Mouse (Mus musculus) midbrain, embryonic 14.5 days (tissue): ENCODE measurements around the gene Tnfsf13. TPM values are rescaled to one million over a fixed set of nuclear protein-coding genes. Genes with fewer than 3 reads are reported as not detected.
A peak's percentile ranks its signal among the peaks of the same experiment; 100 is the strongest.

Experiments
- ATAC-seq: fragments of 200-750 bp; cut with Nextera tagmentation; 2 replicates; pipeline ENCODE4 v1.8.0; 2017; ENCODE audit warnings: moderate number of reproducible peaks, moderate library complexity; ENCODE audit not compliant: low FRiP score, low TSS enrichment
- DNase-seq: peaks from one replicate; pipeline ENCODE4 v3.0.0-alpha.2; 2015
- H3K27ac ChIP-seq: fragments of 300-500 bp; sonication (generic); replicated peaks from 2 replicates; pipeline ENCODE4 v1.5.1; 2014; ENCODE audit warnings: mild to moderate bottlenecking, low read depth, low read length, moderate library complexity
- H3K27me3 ChIP-seq: fragments of 300-500 bp; sonication (generic); 2 replicates; pipeline ENCODE4 v1.6.1; 2014; ENCODE audit warnings: low read length, control low read depth, mixed read lengths; ENCODE audit not compliant: control insufficient read depth, insufficient read depth
- H3K36me3 ChIP-seq: fragments of 300-500 bp; sonication (generic); 2 replicates; pipeline ENCODE4 v1.6.1; 2014; ENCODE audit warnings: low read length, control low read depth; ENCODE audit not compliant: control insufficient read depth, insufficient read depth
- H3K4me1 ChIP-seq: fragments of 300-500 bp; sonication (generic); 2 replicates; pipeline ENCODE4 v1.6.1; 2014; ENCODE audit warnings: mild to moderate bottlenecking, antibody characterized with exemption, low read length, control low read depth; ENCODE audit not compliant: control insufficient read depth, insufficient read depth
- H3K4me2 ChIP-seq: fragments of 300-500 bp; sonication (generic); 2 replicates; pipeline ENCODE4 v1.6.1; 2014; ENCODE audit warnings: mild to moderate bottlenecking, low read length, moderate library complexity
- H3K4me3 ChIP-seq: fragments of 300-500 bp; sonication (generic); replicated peaks from 2 replicates; pipeline ENCODE4 v1.5.1; 2014; ENCODE audit warnings: low read depth, low read length
- H3K9ac ChIP-seq: fragments of 300-500 bp; sonication (generic); replicated peaks from 2 replicates; pipeline ENCODE4 v1.6.1; 2014; ENCODE audit warnings: mild to moderate bottlenecking, low read length, moderate library complexity
- H3K9me3 ChIP-seq: fragments of 300-500 bp; sonication (generic); 2 replicates; pipeline ENCODE4 v1.6.1; 2016; ENCODE audit warnings: low read length, control low read depth, mixed read lengths; ENCODE audit not compliant: control insufficient read depth
- WGBS: fragments of 180-500 bp; shearing (Covaris S2); extraction: QIAGEN DNeasy Blood & Tissue Kit; methylation state at CpG from one replicate; pipeline ENCODE4 v1.1.7; 2014; 5-methylcytosine and 5-hydroxymethylcytosine counted together
- microRNA counts: library from miRNA; unstranded; fragments of <30 nt; microRNA quantifications from one replicate; lab custom pipeline; 2016
- microRNA-seq: library from miRNA; unstranded; fragments of <30 nt; microRNA quantifications from one replicate; pipeline ENCODE4, GENCODE M21; 2016
- polyA plus RNA-seq: library from polyadenylated mRNA; unstranded; fragments of >200 nt; fragmentation: Nextera tagmentation; extraction: Ambion mirVana; gene quantifications from 2 replicates; pipeline ENCODE4 v1.2.1, GENCODE M21; 2014

The Tnfsf13 gene
- polyA plus RNA-seq, 1 experiment from 2014 or later: 0.25 TPM

DNA sequence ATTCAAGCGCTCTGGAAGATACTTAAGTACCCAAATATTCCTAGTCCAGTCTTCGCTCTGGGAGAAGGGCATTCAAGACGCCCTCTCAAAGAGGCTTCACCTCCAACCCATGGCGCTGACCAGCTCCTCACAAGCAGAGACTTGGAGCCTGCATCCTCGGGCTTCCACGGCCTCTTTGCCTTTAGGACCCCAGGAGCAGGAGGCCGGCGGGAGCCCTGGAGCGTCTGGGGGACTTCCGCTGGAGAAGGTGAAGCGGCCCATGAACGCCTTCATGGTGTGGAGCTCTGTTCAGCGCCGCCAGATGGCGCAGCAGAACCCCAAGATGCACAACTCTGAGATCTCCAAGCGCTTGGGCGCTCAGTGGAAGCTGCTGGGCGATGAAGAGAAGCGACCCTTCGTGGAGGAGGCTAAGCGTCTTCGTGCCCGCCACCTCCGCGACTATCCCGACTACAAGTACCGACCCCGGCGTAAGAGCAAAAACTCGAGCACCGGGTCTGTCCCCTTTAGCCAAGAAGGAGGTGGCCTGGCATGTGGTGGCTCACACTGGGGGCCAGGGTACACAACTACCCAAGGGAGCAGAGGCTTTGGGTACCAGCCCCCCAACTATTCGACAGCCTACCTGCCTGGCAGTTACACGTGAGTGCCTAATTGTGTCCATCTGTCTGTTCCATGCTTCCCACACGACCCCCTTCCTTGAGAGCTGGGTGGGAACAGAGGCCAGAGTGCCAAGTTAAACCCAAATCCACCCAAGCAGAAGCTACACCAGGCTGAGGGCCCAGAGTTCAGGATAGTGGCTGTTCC is 30.1 kb downstream of the Tnfsf13 start, which contains the start of gene Sox15:
Gene Sox15 (plus strand): TSS at position 51 of the 801 bp plus-strand sequence.
- Histone ChIP-seq H3K36me3 (peaks cover 73% of the 10 kb centered on the region), H3K27ac (no peak within 1 kb of the TSS), H3K4me3 (no peak within 1 kb of the TSS), H3K4me1 (no peaks in the 10 kb centered on the region), H3K27me3 (no peaks in the 10 kb centered on the region), H3K9me3 (no peaks in the 10 kb centered on the region), H3K4me2 (no peak within 1 kb of the TSS; the same call in 1 of the 2 replicates), H3K9ac (peak within 1 kb of the TSS; percentile 16; the same call in 1 of the 2 replicates)
- 21% methylated on average over 34 of the region's 34 CpGs for WGBS
- DNase-seq (peak; percentile 89), ATAC-seq (no peak)

DNA sequence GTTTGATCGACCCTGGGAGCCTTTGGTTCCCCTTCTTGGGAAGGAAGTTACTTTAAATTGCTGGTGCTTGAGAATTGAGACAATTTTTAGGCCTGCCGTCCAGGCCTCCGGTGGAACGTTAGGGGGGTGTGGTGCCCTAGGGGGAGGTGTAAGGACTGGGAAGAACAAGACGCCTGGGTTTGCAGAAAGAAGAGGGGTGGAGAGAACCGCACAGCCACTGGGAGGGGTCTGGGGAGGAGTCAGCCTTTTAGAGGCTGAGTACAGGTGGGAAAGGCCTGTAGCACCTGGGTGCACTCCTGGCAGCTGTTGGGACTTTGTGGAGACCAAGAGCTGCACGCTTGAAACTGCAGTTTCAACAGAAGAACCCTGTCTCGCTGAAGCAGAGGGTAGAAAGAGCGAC is 30.8 kb downstream of the Tnfsf13 start:
- H3K36me3 ChIP-seq: peaks cover 80% of the 10 kb centered on the region
- H3K4me1 ChIP-seq: no peaks in the 10 kb centered on the region
- no peak for DNase-seq
- no peak overlapping the region; the same call in 1 of the 2 replicates for H3K9ac ChIP-seq
- no peak overlapping the region for H3K4me2 ChIP-seq
- H3K9me3 ChIP-seq: no peaks in the 10 kb centered on the region
- H3K4me3 ChIP-seq: no peak overlapping the region
- 51% methylated on average over 9 of the region's 9 CpGs for WGBS
- no peak overlapping the region for H3K27ac ChIP-seq
- no peak for ATAC-seq
- H3K27me3 ChIP-seq: no peaks in the 10 kb centered on the region

DNA sequence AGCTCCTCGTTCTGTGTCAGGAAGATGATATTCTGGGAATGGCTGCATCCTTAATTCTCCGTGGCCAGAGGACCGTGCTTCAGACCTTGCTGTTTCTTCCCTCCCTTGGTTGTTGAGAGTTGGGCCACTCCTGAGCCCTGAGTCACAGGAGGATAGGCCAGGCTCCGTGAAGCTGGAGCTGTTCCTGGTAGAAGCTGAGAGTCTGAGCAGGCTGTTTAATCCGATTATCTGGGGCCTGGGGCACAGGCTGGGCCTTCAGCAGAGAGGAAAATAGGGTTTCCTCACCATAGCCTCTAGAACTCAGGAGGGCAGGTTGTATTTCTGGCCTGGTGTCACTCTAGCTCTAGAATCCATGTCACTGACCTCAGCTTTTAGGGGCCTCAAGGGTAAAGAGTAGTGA is 32.2 kb downstream of the Tnfsf13 start:
- WGBS: 47% methylated on average over 5 of the region's 5 CpGs
- Histone ChIP-seq H3K4me2 (no peak overlapping the region), H3K36me3 (peaks cover 84% of the 10 kb centered on the region), H3K27ac (peak overlapping the region; percentile 32; the same call in 1 of the 2 replicates), H3K9ac (no peak overlapping the region), H3K27me3 (no peaks in the 10 kb centered on the region), H3K4me3 (no peak overlapping the region), H3K9me3 (no peaks in the 10 kb centered on the region), H3K4me1 (no peaks in the 10 kb centered on the region)
- DNase-seq: peak; percentile 50
- ATAC-seq: no peak

DNA sequence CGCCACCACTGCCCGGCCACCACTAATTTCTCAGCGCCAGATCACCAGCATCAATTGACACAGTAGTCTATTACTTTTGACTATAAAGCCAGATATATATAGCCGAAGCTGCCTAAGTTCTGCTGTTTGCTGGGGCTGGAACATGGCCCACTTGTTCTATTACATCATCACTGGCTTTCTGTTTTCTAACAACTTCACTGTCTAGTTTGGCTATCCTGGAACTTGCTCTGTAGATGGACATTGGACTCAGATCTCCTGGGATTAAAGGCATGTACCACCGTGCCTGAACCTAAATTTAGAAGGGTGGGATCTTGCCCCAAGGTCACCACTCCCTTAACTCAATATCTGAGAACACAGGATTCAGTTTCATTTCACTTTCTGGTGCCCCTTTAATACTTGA is 39.7 kb downstream of the Tnfsf13 start:
- no peak overlapping the region for H3K27ac ChIP-seq
- H3K9me3 ChIP-seq: no peaks in the 10 kb centered on the region
- H3K36me3 ChIP-seq: peaks cover 99% of the 10 kb centered on the region
- no peak overlapping the region for H3K4me3 ChIP-seq
- no peak overlapping the region for H3K9ac ChIP-seq
- DNase-seq (no peak), ATAC-seq (no peak)
- H3K27me3 ChIP-seq: no peaks in the 10 kb centered on the region
- no peak overlapping the region for H3K4me2 ChIP-seq
- WGBS: 96% methylated on average over 5 of the region's 5 CpGs
- no peaks in the 10 kb centered on the region for H3K4me1 ChIP-seq

DNA sequence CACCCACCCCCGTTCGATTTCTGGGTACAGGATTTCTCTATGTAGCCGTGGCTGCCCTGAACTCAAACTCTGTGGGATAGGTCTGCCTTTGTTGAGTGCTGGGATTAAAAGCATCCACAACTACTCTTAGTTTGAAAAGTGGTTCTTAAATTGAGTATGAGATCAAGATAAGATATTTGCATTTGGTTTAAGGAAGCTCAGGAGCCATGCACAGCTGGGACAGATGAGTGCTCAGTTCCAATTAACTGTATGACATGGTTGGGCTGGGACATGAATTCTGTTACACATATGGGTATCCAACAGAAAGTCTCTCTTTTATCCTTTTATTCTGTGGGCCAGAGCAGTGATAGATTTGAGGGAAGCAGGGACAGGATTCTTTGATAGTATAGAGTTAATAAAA is 50.1 kb downstream of the Tnfsf13 start:
- peaks cover 23% of the 10 kb centered on the region for H3K4me1 ChIP-seq
- no peak overlapping the region for H3K4me3 ChIP-seq
- H3K27ac ChIP-seq: no peak overlapping the region
- ATAC-seq (no peak), DNase-seq (no peak)
- peaks cover 25% of the 10 kb centered on the region for H3K36me3 ChIP-seq
- H3K27me3 ChIP-seq: no peaks in the 10 kb centered on the region
- no peaks in the 10 kb centered on the region for H3K9me3 ChIP-seq
- H3K9ac ChIP-seq: 0 out of 2 replicates have a peak overlapping the region, but pooled peaks have one; percentile 16
- H3K4me2 ChIP-seq: peak overlapping the region; percentile 57
- WGBS: 88% methylated on average over 3 of the region's 3 CpGs

DNA sequence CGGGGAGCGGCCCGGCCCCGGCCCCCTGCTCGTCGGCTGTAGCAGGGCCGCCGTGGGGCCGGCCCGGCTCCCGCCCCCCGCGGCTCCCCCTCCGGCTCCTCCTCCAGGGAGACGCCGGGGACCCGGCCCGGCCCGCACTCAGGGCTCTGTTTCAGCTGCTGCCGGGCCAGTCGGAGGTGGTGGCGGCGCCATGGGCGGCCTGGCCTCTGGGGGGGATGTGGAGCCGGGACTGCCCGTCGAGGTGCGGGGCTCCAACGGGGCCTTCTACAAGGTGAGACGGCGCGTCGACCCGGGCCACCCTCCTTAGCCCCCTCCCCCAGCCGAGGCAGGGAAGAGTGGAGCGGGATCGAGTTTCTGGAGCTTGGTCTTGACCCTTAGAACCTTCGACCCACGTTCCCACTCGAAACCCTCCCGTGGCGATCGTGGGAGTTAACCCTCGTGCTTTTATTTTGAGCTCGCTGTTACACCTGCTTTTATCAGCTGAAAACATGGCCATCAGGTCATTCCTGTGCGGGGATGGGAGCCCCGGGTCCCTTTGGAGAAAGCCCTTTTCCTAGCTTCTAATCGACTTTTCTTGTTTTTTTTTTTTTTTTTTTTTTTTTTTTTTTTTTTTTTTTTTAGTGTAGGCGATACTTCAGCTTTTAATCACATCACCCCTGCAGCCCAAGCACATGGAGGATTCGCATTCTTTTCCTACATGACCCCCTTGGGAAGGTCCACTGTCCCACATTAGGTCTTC is 52.3 kb downstream of the Tnfsf13 start:
- no peak for DNase-seq
- peaks cover 23% of the 10 kb centered on the region for H3K4me1 ChIP-seq
- H3K4me3 ChIP-seq: peak overlapping the region; percentile 99
- under 1% methylated on average over 47 of the region's 50 CpGs for WGBS
- ATAC-seq: peak; percentile 66
- no peaks in the 10 kb centered on the region for H3K27me3 ChIP-seq
- peaks cover 11% of the 10 kb centered on the region; the same call in 1 of the 2 replicates for H3K36me3 ChIP-seq
- H3K9ac ChIP-seq: peak overlapping the region; percentile 94
- H3K27ac ChIP-seq: peak overlapping the region; percentile 96
- H3K9me3 ChIP-seq: no peaks in the 10 kb centered on the region
- H3K4me2 ChIP-seq: peak overlapping the region; percentile 57

MicroRNAs within 50 kb of the gene (microRNA counts, 519-probe panel; counts per million panel counts)
- microRNA mmu-miR-1934 (lab: Ali Mortazavi, UCI) (not detected), microRNA mmu-miR-467f (lab: Ali Mortazavi, UCI) (3,868 counts per million, percentile 23 among the panel's probes with 10 or more counts)

Small RNA genes lying within 50 kb of the gene (microRNA-seq; reads per million reads assigned to microRNA genes)
- gene Mir1934 (3.4 reads per million, percentile 21 among the genes with 10 or more reads in this experiment), gene Mir467f (not detected)

Other genes with a start within 250 kb of the Tnfsf13 start
- 4.8 and 5.7 TPM in 2 replicates for gene Dnah2, start 136.7 kb downstream of the Tnfsf13 start, polyA plus RNA-seq
- gene Efnb3, start 125.6 kb downstream of the Tnfsf13 start, polyA plus RNA-seq: 40.7 and 109 TPM in 2 replicates
- gene Wrap53, start 105.5 kb downstream of the Tnfsf13 start, polyA plus RNA-seq: 22.5 and 22.7 TPM in 2 replicates
- 66.1 and 69.2 TPM in 2 replicates for gene Trp53, start 105.4 kb downstream of the Tnfsf13 start, polyA plus RNA-seq
- 46.5 and 46.7 TPM in 2 replicates for gene Atp1b2, start 79.8 kb downstream of the Tnfsf13 start, polyA plus RNA-seq
- not detected in 2 replicates for gene Shbg, start 67.9 kb downstream of the Tnfsf13 start, polyA plus RNA-seq
- 21.6 and 22.5 TPM in 2 replicates for gene Sat2, start 63.8 kb downstream of the Tnfsf13 start, polyA plus RNA-seq
- 35.9 and 38.4 TPM in 2 replicates for gene Fxr2, start 52.8 kb downstream of the Tnfsf13 start, polyA plus RNA-seq
- gene Sox15, start 30.5 kb downstream of the Tnfsf13 start, polyA plus RNA-seq: not detected in 2 replicates
- 64.0 and 108 TPM in 2 replicates for gene Mpdu1, start 23.1 kb downstream of the Tnfsf13 start, polyA plus RNA-seq
- 3.7 and 7.9 TPM in 2 replicates for gene Cd68, start 19.6 kb downstream of the Tnfsf13 start, polyA plus RNA-seq
- gene Eif4a1, start 13.4 kb downstream of the Tnfsf13 start, polyA plus RNA-seq: 707 and 863 TPM in 2 replicates
- 93.3 and 103 TPM in 2 replicates for gene Senp3, start 3.7 kb downstream of the Tnfsf13 start, polyA plus RNA-seq
- gene Tnfsf12, start 10.1 kb upstream of the Tnfsf13 start, polyA plus RNA-seq: 1.6 and 3.0 TPM in 2 replicates
- gene Tnfsfm13, start 10.3 kb upstream of the Tnfsf13 start, polyA plus RNA-seq: 0.51 and 1.1 TPM in 2 replicates
- 20.0 and 30.7 TPM in 2 replicates for gene Polr2a, start 72.9 kb upstream of the Tnfsf13 start, polyA plus RNA-seq
- gene Slc35g3, start 76.2 kb upstream of the Tnfsf13 start, polyA plus RNA-seq: 0.14 TPM in 1 of 2 replicates, not detected in the other
- 3.8 and 4.2 TPM in 2 replicates for gene Zbtb4, start 80.1 kb upstream of the Tnfsf13 start, polyA plus RNA-seq
- 0.80 and 1.3 TPM in 2 replicates for gene Chrnb1, start 110.2 kb upstream of the Tnfsf13 start, polyA plus RNA-seq
- gene Fgf11, start 116.1 kb upstream of the Tnfsf13 start, polyA plus RNA-seq: 3.2 and 3.6 TPM in 2 replicates
- 0.58 and 0.82 TPM in 2 replicates for gene Tmem102, start 119.8 kb upstream of the Tnfsf13 start, polyA plus RNA-seq
- not detected in 2 replicates for gene Gm39566, start 129.5 kb upstream of the Tnfsf13 start, polyA plus RNA-seq
- gene Spem2, start 132.7 kb upstream of the Tnfsf13 start, polyA plus RNA-seq: not detected in 2 replicates
- gene Spem1, start 136.4 kb upstream of the Tnfsf13 start, polyA plus RNA-seq: 0.49 and 0.85 TPM in 2 replicates
- gene Nlgn2, start 152.0 kb upstream of the Tnfsf13 start, polyA plus RNA-seq: 25.1 and 32.4 TPM in 2 replicates
- 313 and 417 TPM in 2 replicates for gene Tmem256, start 152.7 kb upstream of the Tnfsf13 start, polyA plus RNA-seq
- 41.3 and 51.9 TPM in 2 replicates for gene Plscr3, start 160.6 kb upstream of the Tnfsf13 start, polyA plus RNA-seq
- not detected in 2 replicates for gene Tnk1, start 172.9 kb upstream of the Tnfsf13 start, polyA plus RNA-seq
- not detected in 2 replicates for gene Tmem95, start 192.2 kb upstream of the Tnfsf13 start, polyA plus RNA-seq
- 0.74 and 1.0 TPM in 2 replicates for gene Kctd11, start 195.6 kb upstream of the Tnfsf13 start, polyA plus RNA-seq
- 0.17 and 0.30 TPM in 2 replicates for gene Acap1, start 209.8 kb upstream of the Tnfsf13 start, polyA plus RNA-seq
- 9.4 and 13.0 TPM in 2 replicates for gene 2810408A11Rik, start 215.2 kb upstream of the Tnfsf13 start, polyA plus RNA-seq
- gene Neurl4, start 215.3 kb upstream of the Tnfsf13 start, polyA plus RNA-seq: 27.5 and 29.0 TPM in 2 replicates
- gene Gps2, start 228.1 kb upstream of the Tnfsf13 start, polyA plus RNA-seq: 56.4 and 62.4 TPM in 2 replicates
- 1,083 and 1,099 TPM in 2 replicates for gene Eif5a, start 236.2 kb upstream of the Tnfsf13 start, polyA plus RNA-seq